Mouse (Mus musculus) cortical plate, adult 2 months (tissue): ENCODE data around the gene Suv39h2.

ENCODE experiments used
- CTCF ChIP-seq: fragments of 200-500 bp; IDR thresholded peaks from 2 replicates; pipeline ENCODE4 v1.5.1; 2011; ENCODE audit warnings: mild to moderate bottlenecking, control low read depth, low read length; ENCODE audit not compliant: insufficient read depth; ENCODE audit errors: extremely low read depth
- POLR2A ChIP-seq: fragments of 200-500 bp; IDR thresholded peaks from 2 replicates; pipeline ENCODE4 v1.6.1; 2011; ENCODE audit warnings: mild to moderate bottlenecking, low read length, control low read depth; ENCODE audit not compliant: insufficient read depth; ENCODE audit errors: extremely low read depth

DNA sequence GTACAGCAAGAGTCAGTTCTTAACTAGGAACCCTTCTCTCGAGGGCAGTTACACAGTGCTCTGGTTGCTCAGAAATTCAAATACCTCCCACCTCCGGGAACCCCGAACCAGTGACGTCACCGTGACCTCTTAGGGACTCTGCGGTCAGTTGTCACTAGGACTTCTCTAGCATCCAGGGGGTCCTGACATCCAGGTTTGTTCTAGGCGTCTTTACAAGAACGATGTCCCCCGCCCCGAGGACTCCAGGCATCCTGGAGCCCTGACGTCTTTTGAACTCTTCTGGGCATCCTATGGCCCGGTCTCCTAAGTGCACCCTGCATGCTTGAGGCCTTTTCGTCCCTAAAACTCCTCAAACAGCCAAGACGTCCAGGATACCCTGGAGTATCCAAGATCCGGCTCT lies 37.2 kb upstream of the Suv39h2 start:
- TF ChIP-seq CTCF: no peak
- no peak for TF ChIP-seq POLR2A
